Mouse (Mus musculus) retina, postnatal 7 days (tissue): ENCODE data around the gene Tecr.

Experiments used
- DNase-seq: peaks from one replicate; pipeline ENCODE4 v3.0.0-alpha.2; 2012; ENCODE audit warnings: low read depth, low spot score

The Tecr gene

DNA sequence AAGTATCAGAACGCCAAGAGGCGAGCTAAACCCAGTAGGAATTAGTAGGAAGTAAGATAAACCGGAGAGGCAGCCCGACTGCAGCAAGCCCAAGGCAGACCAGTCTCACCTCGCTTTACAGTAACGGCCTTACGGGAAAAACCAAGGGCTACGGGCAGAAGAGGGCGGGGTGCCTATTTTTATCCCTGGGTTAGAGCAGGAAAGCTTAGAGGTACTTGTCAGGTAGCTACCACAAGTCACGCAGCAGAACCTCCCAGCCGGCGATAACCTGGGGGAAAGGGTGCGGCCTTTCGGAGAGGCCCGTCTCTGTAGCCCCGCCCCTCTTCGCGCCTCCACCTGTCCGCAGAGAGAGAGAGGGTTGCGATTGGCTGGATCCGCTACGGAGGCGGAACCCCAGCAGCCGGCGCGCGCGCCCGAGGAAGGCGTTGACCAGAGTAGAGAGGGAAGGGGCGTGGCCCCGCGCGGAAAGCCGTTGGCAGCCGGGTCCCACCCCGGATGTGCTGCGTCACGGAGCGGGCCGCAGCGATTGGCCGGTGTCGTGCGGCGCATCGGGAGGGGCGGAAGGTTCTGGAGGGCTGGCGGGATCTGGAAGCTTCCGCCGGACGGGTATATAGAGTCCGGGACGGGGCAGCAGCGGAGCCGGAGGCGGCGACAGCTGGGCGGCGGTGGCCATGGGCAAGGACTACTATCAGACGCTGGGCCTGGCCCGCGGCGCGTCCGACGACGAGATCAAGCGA lies at the start of gene Tecr, which contains the start of gene Dnajb1:
TSS of gene Tecr (minus strand) at position 311 of the 737 bp plus-strand sequence.
TSS of gene Dnajb1 (plus strand) at position 533 of the 737 bp plus-strand sequence.
- DNase-seq = peak; percentile 98

DNA sequence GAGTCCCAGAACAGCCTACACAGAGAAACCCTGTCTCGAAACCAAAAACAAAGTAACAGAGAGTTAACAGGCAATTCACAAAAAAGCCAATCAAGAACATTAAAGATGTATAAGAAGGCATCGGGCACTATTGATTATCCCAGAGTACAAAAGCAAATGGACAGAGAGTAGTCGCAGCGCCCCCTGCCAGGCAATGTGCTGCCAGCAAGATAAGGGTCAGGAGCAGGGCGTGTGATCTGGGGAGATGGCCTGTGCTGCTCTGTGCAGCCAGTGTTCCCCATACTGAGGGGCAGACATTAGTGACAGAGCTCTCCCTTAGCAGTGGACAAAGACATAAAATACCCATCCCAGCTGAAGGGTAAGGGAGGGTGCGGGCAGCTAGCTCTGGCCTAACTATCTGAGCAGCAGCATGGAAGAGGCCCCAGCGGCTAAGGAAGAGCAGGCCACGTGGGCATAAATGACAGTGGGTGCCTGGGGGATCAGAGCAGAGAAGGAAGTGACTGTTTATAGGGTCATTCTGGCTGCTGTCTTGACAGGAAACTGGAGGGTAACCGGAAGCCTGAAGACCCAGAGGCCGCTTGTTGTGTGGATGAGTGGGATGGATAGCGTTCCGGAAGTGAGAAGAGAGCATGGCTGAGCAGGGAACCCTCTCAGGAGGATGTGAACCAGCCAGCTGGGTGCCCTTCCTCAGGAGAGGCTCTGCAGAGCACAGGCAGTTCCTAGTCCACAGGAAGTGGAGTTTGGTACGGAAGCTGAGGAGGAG lies 48.9 kb upstream of the Tecr start:
- DNase-seq = no peak

DNA sequence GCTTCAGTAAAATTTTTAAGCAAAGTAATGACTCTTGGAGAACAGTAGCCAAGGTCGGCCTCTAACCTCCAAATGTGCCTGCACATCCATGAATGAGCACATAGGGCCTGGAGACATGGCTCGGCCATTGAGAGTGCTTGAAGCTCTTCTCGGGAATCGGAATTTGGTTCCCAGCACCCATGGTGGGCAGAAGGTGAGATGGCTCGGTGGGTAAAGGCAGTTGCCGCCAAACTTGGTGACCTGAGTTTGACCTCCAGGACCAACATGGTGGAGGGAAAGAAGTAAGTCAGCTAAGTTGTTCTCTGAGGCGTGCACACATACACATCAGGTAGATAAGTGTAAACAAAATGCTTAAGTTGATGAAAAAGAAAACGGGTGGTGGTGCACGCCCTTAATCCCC lies 48.3 kb upstream of the Tecr start:
- DNase-seq = no peak

DNA sequence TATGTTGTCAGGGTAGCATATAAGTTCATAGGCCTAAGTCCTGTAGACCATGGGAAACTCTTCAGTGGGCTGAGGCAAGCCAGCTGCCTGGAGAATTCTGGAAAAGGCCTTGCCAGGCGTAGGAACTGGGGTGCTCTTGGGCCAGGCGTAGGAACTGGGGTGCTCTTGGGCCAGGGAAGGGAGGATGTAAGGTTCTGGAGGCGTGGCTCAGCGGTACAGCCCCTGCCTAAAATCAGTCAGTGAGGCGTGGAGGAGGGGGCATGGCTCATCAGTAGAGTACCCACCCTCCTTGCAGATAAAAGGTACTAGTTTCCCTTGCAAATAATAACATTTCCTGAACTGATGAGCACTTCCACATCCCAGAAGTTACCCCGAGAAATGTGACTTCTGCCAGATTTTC lies 47.0 kb upstream of the Tecr start:
- no peak for DNase-seq

DNA sequence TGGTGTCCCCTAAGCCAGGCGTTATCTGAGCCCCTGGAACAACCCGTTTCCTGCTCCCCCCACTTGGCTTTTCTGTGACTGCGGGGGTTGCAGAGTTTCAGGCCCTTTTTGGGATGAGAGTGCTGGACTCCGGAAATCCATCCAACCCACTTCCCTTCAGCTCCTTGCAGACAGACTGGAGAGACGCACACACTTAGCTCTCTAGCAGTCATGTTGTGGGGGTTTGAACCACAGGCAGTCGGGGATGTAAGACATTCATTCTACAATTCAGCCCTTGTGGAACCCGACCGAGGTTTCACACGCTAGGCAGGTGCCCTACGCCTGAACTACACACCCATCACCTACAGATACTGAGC lies 45.9 kb upstream of the Tecr start:
- no peak for DNase-seq

DNA sequence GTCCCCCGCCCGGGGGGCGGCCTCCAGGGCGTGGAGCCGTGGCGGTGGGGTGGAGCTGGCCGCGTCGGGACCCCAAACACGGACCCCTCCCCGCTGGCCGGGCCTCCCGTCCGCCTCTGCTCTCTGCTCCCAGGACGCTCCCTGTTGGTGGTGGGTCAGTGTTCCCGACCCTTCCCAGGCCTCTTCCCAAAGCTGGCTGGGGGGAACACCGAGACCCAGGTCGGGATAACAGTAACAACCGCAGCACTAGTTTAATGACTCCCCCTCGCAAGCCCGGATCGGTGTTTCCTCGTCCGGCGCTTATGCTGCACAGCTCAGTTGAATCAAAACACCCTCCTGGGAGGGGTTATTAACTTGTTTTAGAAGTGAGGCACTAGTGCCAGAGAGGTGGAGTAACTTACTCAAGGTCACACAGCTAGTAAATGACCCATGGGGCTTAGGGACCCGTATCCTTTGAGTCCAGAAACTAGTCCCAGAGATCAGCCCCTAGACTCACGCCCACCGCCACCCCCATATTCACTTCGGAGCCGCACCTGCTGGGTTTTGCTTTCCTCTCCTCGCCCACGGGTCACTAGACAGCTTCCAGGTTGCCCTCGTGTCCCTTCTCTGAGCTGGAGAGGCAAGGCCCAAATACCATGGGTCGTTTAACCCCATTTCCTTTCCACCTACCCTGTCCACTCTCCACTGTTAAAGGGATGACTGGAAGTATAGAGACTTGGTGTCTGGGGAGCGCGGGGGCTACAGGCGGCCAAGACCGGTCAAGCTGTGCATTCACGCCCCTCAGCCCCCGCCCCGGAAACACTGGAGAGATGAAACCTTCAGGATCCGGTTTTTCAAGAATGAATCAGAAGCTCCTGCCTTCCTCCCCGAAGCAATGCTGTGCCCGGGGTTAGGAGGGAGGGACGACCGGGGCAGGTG lies 45.2 kb upstream of the Tecr start:
- DNase-seq = no peak

DNA sequence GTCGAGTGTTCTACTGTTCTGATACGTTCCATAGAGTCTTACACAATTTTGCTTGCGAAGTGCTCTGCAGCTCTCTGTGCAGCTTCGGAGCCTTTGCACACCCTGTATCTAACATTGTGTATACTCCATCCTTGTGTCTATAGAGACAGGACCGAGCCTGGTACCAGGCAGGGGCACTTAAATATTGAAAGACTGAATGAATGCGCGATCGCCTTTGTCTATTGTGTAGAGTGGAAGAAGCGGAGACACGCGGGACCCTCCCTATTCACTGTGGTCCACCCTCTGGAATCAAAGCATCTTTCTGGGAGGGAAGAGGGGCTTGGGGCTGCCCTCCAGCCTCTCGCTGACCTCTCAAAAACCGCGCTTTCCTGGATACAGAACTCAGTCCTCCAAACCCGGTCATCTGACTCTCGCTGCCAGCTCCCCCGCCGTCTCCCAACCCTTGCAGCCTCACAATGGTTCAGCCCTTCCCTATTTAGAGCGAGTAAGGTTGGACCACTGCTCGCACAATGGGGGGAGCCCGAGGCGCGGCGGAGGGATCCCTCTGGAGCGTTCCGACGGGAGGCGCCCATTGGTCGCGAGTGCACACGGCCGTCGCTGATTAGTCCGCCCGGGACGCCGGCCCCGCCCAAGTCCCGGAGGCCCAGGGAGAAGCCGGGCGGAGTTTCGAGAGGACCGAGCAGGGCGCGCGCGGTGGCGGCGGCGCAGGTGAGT lies 44.4 kb upstream of the Tecr start, which contains the start of gene Gipc1:
TSS of gene Gipc1 (plus strand) at position 648 of the 714 bp plus-strand sequence.
- DNase-seq = peak; percentile 97

DNA sequence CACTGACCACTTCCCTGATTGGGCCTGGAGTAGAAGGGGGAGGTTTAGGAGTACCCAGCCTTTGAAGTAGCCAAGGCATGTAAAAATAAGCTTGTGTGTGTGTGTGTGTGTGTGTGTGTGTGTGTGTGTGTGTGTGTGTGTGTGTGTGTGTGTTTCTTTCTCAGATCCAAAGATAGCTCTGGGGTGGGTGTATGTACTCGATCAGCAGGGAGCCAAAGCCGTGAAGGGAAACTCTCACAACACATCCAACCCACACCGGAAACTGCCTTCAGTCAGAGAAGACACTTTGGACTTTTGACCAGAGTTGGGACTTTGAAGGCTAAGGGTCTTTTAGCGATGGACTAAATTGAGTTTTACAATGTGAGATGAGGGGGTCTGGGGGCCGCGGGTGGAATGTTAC lies 41.9 kb upstream of the Tecr start:
- DNase-seq = no peak

DNA sequence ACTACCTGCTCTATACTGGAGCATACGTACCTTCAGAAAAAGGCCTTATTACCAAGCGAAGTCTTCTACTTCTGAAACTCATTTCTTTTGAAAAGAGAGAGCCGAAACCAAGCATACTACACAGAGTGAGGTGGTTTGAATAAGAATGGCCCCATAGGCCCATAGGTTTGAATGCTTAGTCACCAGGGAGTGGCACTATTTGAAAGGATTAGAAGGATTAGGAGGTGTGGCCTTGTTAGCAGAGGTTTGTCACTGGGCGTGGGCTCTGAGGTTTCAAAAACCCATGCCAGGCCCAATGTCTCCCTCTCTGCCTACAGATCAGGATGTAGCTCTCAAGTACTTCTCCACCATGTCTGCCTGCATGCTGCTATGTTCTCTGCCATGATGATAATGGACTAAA lies 40.3 kb upstream of the Tecr start:
- no peak for DNase-seq

DNA sequence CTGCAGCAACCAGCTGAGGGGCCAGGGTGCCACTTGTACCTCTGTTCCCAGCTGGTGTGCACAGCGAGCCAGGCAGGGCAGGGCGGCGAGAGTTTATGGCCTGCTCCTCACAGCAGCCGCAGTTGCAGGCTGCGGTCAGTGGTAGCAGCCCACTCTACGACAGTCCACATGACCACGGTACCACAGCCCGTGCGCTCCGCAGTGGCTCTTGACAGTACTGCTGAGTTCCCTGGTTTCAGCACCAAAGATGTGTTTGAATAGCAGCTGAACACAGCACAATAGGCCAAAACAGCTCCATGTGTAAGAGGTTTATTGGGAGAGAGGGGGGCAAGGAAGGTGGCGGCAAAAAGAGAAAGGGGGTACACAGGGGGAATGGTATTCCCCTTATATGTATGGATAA lies 39.7 kb upstream of the Tecr start:
- DNase-seq = no peak

DNA sequence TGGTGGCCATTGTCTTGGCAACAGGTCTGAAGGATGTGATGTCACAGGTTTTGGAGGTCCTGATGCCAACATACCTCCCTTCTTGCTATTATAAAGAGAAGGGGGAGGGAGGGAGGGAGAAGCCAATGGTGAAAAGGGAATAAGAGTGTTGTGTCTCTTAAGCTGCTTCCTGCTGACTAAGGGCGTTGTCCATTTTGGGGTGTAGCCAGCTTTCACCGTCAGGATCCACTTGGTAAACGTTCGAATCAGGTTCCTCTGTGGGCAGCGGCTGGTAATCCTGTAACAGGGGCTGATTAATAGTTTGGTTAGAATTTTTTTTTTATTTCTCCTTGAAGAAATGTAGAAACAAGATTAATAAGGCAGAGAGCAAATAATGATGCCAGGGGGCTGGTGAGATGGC lies 31.9 kb upstream of the Tecr start:
- no peak for DNase-seq

DNA sequence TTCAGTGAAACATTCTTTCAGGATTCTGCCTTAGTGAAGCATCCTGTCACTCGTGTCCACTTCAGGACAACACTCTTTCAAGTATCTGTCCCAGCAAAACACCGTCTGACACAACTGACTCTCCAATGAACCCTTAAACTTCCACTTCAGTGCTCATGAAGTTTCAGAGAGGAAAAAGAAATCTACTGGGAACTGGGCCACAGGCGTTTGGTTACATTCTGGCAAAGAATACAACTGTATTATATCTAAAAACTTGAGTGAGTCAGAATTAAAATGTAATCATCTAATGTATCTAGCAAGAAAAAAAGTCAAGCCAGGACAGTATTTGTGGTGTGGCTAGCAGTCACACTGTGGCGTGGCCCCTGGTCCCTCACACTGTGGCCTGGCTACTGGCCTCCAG lies 31.1 kb upstream of the Tecr start:
- no peak for DNase-seq

DNA sequence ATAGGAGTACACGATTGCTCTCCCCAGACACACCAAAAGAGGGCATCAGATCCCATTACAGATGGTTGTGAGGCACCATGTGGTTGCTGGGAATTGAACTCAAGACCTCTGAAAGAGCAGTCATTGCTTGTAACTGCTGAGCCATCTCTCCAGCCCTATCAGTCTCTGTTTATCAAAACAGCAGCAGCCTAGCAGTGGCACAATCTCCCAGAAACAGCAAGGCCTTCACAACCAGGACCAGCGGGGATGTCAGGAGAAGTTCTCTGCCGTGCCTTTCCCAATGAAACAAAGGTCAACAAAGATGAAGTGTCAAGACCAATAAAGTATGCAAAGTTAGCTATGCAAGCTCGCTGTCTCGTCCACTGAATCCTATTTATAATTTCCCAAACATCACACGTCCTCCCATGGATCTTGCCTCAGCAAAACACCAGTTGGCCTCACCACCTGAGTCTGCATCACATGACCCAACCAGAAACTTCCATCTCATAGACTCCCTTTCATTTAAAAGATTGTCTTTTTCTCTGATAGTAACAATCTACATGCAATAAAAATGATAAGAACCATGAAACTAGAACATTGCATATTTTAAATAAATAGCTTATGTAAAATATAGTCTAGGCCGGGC lies 24.4 kb upstream of the Tecr start:
- no peak for DNase-seq

DNA sequence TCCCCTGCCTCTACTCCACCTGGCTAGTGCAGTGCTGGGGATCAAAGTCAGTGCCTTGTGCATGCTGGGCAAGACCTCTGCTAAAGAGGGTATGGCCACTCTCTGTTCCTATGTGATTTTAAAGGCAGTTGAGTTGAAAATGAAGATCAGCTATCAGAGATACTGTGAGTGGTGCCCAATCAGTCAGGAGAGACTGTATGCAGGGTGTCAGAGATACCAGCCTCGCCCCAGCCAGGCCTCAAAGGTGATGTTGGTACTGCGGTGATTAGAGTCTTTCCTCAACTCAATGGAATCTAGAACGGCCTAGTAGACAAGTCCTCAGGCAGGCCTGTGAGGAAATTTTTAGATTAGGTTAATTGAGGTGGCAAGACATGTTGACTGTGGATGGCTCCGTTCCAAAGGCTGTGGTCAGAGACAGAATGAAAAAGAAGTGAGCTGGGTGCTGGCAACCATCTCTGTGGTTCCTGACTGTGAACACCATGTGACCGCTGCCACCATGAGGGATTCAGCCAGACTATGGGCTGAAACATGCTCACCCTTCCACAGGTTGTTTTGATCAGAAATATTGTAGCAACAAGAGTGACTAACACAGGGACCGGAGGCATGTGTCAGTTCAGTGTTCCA lies 18.0 kb upstream of the Tecr start:
- DNase-seq = no peak

DNA sequence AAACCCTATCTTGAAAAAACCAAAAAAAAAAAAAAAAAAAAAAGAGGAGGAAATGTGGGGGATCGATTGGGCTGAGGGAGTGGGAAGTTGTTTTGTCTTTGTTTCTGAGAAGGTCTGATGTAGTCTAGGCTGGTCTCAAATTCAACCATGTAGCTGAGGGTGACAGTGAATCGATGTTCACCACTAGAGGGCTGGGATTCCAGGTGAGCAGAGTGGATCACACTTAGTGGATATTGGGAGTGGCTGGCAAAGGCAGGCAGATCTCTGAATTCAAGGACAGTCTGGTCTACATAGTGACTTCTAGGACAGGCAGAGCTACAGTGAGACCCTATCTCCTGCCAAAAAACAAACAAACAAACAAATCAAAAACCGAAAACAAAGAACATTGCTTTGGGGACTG lies 17.0 kb upstream of the Tecr start:
- DNase-seq = no peak

DNA sequence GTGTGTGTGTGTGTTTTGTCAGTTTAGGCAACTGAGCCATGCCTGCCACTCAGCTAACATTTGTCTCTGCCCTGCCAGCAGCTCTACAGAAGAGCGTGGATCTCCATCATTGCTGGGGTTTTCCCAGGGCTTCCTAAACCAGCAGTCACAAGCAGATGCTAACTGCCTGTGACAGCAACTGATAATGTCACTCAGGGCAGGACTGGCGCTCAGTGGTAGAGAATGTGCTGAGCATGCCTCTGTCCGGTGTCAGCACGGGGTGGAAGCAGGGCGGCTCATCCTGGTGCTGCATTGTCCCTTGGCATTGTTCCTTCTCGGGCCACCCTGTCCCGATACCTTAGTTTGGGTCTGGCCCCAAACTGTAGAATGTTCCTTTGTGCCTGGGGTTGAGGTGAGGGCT lies 15.8 kb upstream of the Tecr start:
- no peak for DNase-seq

DNA sequence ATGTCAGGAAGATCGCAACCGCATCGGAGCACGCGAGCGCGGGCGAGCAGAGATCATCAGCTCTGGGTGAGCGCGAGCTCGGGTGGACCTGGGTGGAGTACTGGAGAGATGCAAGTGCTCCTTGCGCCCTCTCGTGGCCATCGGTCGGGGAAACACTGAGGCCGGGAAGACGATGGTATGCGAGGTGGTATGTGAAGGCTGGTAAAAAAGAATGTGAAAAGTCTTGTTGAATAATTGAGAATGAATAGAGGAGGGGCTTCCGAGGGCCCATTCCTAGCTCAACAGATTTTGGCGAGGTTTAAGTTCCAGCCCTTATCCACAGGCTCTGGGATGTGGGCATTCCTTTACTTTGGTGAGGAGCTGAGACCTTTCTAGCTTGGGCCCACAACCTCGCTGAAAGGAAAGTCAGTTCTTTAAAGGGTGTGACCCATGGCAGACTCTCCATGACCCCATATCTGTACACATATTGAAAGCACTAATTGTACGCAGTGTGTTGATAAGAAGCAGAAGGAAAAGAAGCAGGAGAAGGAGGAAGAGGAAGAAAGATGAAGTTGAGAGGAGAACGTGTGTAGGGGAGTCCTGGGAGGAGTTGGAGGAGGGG lies 14.7 kb upstream of the Tecr start:
- DNase-seq = peak; percentile 75

DNA sequence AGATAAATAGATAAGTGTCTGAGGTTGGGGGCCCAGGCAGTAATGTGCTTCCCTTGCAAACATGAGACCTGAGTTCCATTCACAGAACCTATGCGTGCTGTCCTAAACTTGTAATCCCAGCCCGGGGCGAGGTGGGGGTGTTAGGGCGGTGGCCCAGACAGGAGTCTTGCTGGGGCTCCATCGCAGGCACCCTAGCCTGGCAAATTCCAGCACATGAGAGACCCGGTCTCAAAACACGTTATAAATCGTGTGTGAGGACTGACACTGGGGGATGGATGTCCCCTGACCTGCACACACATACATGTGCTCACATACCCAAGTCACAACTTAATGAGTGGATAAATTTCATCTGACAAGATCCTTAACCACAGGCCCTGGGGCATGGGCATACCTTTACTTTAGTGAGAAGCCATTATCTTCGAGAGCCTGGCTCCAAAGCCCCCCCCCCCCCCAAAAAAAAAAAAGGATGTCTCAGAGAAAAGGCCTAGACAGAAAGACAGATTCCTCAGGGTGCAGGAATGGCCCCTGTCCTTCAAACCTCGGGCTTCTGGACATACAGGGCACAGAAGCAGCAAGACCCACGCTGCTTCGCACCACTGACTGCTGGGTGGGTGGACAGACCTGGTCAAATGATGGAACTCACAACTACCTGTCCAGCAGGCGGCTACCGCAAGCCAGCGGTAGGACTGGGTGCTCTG lies 14.1 kb upstream of the Tecr start:
- DNase-seq = no peak

DNA sequence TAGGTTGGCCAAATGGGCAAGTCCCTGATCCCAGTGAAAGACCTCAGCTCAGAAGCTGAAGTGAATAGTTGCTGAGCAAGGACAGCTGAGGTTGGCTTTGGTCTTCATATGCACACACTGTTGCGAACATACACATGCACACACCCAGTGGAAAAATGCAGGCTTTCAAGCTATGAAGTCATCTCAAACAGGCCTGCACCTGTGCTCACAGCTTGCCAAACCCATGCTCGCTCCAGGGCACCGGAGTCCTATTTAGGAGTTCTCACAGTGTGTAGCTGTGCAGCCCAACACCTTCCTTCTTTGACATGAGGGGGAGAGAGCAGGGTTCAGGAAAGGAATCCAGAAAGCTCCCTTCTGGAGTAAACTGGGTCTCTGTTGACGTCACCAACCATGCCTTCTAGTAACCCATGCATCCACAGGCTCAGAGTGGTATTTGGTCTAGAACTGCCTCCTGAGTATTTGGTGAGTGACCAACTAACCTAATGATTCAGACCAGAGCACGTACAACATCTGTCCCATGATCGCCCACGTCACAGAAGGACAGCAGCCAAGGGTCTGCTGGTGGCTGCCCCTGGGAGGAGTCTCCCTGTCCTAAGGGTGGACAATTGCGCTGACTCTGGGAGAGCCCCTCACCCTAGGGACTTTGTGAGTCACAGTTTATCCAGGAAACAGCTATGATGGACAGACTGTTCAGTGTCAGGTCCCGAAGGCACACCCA lies 12.0 kb upstream of the Tecr start:
- no peak for DNase-seq
